Mouse (Mus musculus): ENCODE results near the gene Top3b.
"Not testable (repeated sequence)": the region's sequence is repeated elsewhere in the genome, so short reads cannot be mapped to it uniquely, and the experiment has no call there.

GRCm38 (mm10) chr16:16856054-16856453 lies 14.5 kb upstream of the Top3b start:
- not testable (repeated sequence) for TF ChIP-seq POLR2A (IDR thresholded peaks at IDR 0.05; ENCODE audit: low read depth, low read length); CTCF (IDR thresholded peaks at IDR 0.05; ENCODE audit: extremely low read depth, insufficient read depth, insufficient read length, insufficient replicate concordance)

Data from spleen, adult 2 months (tissue).